Mouse (Mus musculus): ENCODE results near the gene Ube2h. TPM values are rescaled to one million over a fixed set of nuclear protein-coding genes. Genes with fewer than 3 reads are reported as not detected.

Ube2h gene
- polyA plus RNA-seq, 1 experiment = 28.7 TPM

GRCm38 (mm10) chr6:30302781-30303631 lies 1.3 kb downstream of the Ube2h start:
- no peaks in the 10 kb centered on the region for H3K9me3 ChIP-seq (ENCODE audit: control insufficient read depth, low read length)
- peaks cover 85% of the 10 kb centered on the region for H3K4me1 ChIP-seq (ENCODE audit: control insufficient read depth)
- H3K4me3 ChIP-seq (replicated peaks) = peak overlapping the region; percentile 83
- TF ChIP-seq TAL1 (IDR thresholded peaks at IDR 0.05; ENCODE audit: low read length) = no peak
- 0 out of 2 replicates have a peak, but pooled peaks have one; percentile 12 for TF ChIP-seq GATA1 (IDR thresholded peaks at IDR 0.05; ENCODE audit: low read length)
- H3K36me3 ChIP-seq (ENCODE audit: control insufficient read depth) = peaks cover 44% of the 10 kb centered on the region
- H3K27me3 ChIP-seq (ENCODE audit: control insufficient read depth) = no peaks in the 10 kb centered on the region

DNA sequence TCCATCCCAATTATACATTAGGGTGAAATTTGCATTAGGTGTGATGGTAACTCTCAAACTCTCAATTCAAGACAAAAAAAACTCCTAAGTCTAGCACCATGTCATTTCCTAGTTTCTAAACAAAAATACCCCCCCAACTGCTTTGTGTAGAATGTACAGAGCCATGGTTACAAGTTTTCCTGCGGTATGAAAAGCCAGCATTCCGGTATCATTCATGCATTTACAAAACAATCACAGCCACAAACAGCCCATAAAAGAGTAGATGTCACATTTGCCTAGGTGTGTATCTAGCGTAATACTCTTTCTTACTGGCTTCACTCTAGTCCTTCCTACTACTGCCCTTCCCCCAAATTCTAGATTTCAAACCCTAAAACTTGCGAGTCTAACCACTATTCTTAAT lies 2.2 kb downstream of the Ube2h start:
- H3K36me3 ChIP-seq (ENCODE audit: control insufficient read depth) = peaks cover 52% of the 10 kb centered on the region
- TF ChIP-seq TAL1 (IDR thresholded peaks at IDR 0.05; ENCODE audit: low read length) (no peak), GATA1 (IDR thresholded peaks at IDR 0.05; ENCODE audit: low read length) (no peak)
- no peaks in the 10 kb centered on the region for H3K9me3 ChIP-seq (ENCODE audit: control insufficient read depth, low read length)
- no peaks in the 10 kb centered on the region for H3K27me3 ChIP-seq (ENCODE audit: control insufficient read depth)
- peak overlapping the region; percentile 83 for H3K4me3 ChIP-seq (replicated peaks)
- H3K4me1 ChIP-seq (ENCODE audit: control insufficient read depth) = peaks cover 79% of the 10 kb centered on the region

DNA sequence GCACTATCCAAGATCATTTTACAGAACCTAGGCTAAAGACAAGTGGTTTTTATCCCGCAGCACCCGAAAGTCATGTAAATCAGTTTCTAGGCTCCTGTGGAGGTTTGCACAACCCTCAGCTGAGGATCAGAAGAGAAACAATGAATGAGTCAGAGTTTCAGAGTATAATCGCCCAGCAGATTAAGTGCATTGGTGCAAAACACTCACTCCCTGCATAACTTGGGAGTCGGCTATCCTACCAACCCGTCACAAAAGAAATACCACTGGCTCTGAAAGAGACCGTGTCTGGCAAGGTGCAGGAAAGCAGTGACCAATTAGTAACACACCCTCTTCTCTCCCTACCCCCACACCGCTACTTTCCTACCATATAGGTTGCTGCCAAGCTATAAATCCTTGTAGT lies 3.4 kb downstream of the Ube2h start:
- Histone ChIP-seq H3K4me3 (replicated peaks) (peak overlapping the region; percentile 83), H3K9me3 (ENCODE audit: control insufficient read depth, low read length) (no peaks in the 10 kb centered on the region), H3K27me3 (ENCODE audit: control insufficient read depth) (no peaks in the 10 kb centered on the region), H3K36me3 (ENCODE audit: control insufficient read depth) (peaks cover 65% of the 10 kb centered on the region), H3K4me1 (ENCODE audit: control insufficient read depth) (peaks cover 67% of the 10 kb centered on the region)
- TF ChIP-seq GATA1 (IDR thresholded peaks at IDR 0.05; ENCODE audit: low read length) = no peak
- no peak for TF ChIP-seq TAL1 (IDR thresholded peaks at IDR 0.05; ENCODE audit: low read length)

DNA sequence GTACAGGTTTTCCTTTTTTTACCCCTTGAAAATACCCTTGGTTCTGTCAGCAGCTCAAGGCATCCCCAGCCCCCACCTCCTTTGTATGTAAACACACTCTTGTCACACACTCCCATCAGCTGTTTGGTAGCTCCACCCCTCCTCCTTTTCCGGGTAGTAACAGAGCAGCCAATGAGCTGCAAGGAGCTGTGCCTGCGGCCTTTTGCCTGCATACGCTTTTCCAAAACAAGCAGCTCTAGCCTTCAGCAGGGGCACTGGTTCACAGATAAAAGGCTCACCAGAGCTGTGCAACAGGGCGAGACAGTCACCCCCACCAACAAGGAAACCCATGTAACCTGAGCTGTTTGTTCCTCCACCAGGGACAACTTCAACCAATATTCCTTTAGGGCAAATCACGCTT lies 4.0 kb downstream of the Ube2h start:
- no peaks in the 10 kb centered on the region for H3K27me3 ChIP-seq (ENCODE audit: control insufficient read depth)
- peaks cover 62% of the 10 kb centered on the region for H3K4me1 ChIP-seq (ENCODE audit: control insufficient read depth)
- no peaks in the 10 kb centered on the region for H3K9me3 ChIP-seq (ENCODE audit: control insufficient read depth, low read length)
- H3K36me3 ChIP-seq (ENCODE audit: control insufficient read depth) = peaks cover 70% of the 10 kb centered on the region
- TF ChIP-seq TAL1 (IDR thresholded peaks at IDR 0.05; ENCODE audit: low read length) (no peak), GATA1 (IDR thresholded peaks at IDR 0.05; ENCODE audit: low read length) (no peak)
- H3K4me3 ChIP-seq (replicated peaks) = peak overlapping the region; percentile 83

DNA sequence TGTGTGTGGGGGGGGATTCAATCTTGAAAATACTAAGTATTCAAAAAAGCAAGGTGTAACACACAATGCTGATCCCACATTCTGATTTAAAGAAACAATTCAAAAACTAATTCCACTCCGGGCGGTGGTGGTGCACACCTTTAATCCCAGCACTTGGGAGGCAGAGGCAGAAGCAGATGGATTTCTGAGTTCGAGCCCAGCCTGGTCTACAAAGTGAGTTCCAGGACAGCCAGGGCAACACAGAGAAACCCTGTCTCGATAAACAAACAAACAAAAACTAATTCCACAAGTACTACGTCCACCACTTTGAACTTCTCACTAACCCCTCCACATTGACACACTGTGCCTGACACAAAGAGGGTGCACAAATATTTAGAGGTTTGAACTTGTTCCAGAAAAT lies 4.7 kb downstream of the Ube2h start:
- H3K4me1 ChIP-seq (ENCODE audit: control insufficient read depth) = peaks cover 58% of the 10 kb centered on the region
- TF ChIP-seq TAL1 (IDR thresholded peaks at IDR 0.05; ENCODE audit: low read length) (no peak), GATA1 (IDR thresholded peaks at IDR 0.05; ENCODE audit: low read length) (no peak)
- H3K9me3 ChIP-seq (ENCODE audit: control insufficient read depth, low read length) = no peaks in the 10 kb centered on the region
- H3K27me3 ChIP-seq (ENCODE audit: control insufficient read depth) = no peaks in the 10 kb centered on the region
- H3K36me3 ChIP-seq (ENCODE audit: control insufficient read depth) = peaks cover 77% of the 10 kb centered on the region
- peak overlapping the region; percentile 83 for H3K4me3 ChIP-seq (replicated peaks)

DNA sequence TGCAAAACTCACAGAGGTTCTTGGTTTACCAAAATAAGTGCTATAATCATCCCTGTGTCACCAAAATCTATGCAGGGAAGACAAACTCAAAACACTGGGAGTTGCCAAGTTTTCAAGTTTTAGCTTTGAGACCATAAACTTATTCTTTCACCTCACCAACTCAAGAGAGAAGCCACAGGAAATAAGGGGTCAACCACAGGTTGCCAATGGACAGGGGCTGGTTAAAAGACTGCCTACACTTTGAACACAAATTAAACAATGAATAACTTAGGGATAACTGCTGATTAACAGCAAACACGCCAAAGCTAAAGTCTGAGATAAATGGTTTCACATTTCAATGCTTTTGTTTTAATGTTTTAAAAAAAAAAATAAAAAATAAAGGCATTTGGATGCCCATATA lies 5.2 kb downstream of the Ube2h start:
- no peaks in the 10 kb centered on the region for H3K27me3 ChIP-seq (ENCODE audit: control insufficient read depth)
- no peak overlapping the region for H3K4me3 ChIP-seq (replicated peaks)
- peaks cover 57% of the 10 kb centered on the region for H3K4me1 ChIP-seq (ENCODE audit: control insufficient read depth)
- no peak for TF ChIP-seq TAL1 (IDR thresholded peaks at IDR 0.05; ENCODE audit: low read length)
- no peak for TF ChIP-seq GATA1 (IDR thresholded peaks at IDR 0.05; ENCODE audit: low read length)
- peaks cover 83% of the 10 kb centered on the region for H3K36me3 ChIP-seq (ENCODE audit: control insufficient read depth)
- no peaks in the 10 kb centered on the region for H3K9me3 ChIP-seq (ENCODE audit: control insufficient read depth, low read length)

DNA sequence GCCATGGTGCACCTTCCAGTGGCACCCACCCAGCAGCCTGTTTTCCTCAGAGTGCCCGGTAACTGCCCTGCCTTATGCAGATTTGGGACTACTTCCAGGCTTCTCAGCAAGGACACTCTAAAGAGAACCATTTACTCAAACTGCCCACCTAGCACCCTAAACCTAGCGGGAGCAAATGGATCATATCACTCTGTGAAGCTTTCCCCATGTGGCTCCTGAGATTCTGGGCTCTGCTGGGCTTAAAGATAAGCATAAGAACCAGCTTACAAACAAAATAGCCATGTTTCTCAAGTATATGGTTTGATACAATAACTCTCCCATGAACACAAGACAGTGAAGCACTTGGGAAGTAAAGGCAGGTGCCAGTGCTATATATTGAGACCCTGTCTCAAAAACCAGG lies 11.8 kb downstream of the Ube2h start:
- H3K27me3 ChIP-seq (ENCODE audit: control insufficient read depth) = no peaks in the 10 kb centered on the region
- H3K4me1 ChIP-seq (ENCODE audit: control insufficient read depth) = peaks cover 24% of the 10 kb centered on the region
- peaks cover 96% of the 10 kb centered on the region for H3K36me3 ChIP-seq (ENCODE audit: control insufficient read depth)
- H3K9me3 ChIP-seq (ENCODE audit: control insufficient read depth, low read length) = no peaks in the 10 kb centered on the region
- no peak for TF ChIP-seq GATA1 (IDR thresholded peaks at IDR 0.05; ENCODE audit: low read length)
- TF ChIP-seq TAL1 (IDR thresholded peaks at IDR 0.05; ENCODE audit: low read length) = no peak
- H3K4me3 ChIP-seq (replicated peaks) = no peak overlapping the region

- H3K4me1 ChIP-seq (ENCODE audit: control insufficient read depth) = peaks cover 29% of the 10 kb centered on the region
- H3K27me3 ChIP-seq (ENCODE audit: control insufficient read depth) = no peaks in the 10 kb centered on the region
- no peak for TF ChIP-seq TAL1 (IDR thresholded peaks at IDR 0.05; ENCODE audit: low read length)
- no peak for TF ChIP-seq GATA1 (IDR thresholded peaks at IDR 0.05; ENCODE audit: low read length)
- no peaks in the 10 kb centered on the region for H3K9me3 ChIP-seq (ENCODE audit: control insufficient read depth, low read length)
- H3K4me3 ChIP-seq (replicated peaks) = no peak overlapping the region
- H3K36me3 ChIP-seq (ENCODE audit: control insufficient read depth) = peaks cover 94% of the 10 kb centered on the region
Observed at GRCm38 (mm10) chr6:30287958-30288357, 16.4 kb downstream of the Ube2h start.

DNA sequence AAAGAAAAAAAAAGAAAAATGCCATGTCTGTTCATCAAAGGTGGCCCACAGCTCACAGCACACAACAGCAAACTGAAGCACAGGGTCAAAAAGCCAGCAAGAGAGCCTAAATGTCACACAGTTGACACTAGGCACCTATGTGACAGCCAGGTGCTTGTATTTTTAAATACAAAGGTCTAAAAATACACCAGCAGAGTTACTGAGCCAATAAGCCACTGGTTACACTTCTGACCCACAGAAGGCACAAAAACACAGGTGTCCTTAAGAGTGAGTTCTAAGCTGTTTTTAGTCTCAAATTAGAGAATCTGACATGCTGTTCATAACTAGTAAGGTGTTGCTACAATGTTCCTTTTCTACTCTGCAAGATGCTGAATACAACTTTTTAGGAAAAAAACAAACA lies 17.7 kb downstream of the Ube2h start:
- Histone ChIP-seq H3K36me3 (ENCODE audit: control insufficient read depth) (peaks cover 94% of the 10 kb centered on the region), H3K4me1 (ENCODE audit: control insufficient read depth) (peaks cover 22% of the 10 kb centered on the region), H3K9me3 (ENCODE audit: control insufficient read depth, low read length) (no peaks in the 10 kb centered on the region), H3K4me3 (replicated peaks) (no peak overlapping the region), H3K27me3 (ENCODE audit: control insufficient read depth) (no peaks in the 10 kb centered on the region)
- TF ChIP-seq TAL1 (IDR thresholded peaks at IDR 0.05; ENCODE audit: low read length) (no peak), GATA1 (IDR thresholded peaks at IDR 0.05; ENCODE audit: low read length) (no peak)
